Mouse (Mus musculus): ENCODE data around the gene Pla2g12a.

Gene Pla2g12a

DNA sequence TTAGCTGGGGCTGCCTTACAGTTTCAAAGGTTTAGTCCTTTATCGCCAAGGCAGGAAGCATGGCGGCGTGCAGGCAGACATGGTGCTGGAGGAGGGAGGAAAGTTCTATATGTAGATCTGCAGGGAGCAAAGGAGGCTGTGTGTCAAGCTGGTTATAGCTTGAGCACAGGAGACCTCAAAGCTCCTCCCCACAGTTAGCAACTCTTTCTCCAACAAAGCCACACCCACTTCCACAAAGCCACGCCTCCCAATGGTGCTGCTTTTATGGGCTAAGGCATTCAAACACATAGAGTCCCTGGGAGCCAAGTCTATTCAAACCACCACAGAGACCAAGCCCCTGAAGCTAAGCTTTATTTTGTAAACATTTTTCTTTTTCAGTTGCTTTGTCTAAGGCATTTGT lies 20.5 kb downstream of the Pla2g12a start:
- DNase-seq (ENCODE audit: low spot score in 2 of 2), result no peak

DNA sequence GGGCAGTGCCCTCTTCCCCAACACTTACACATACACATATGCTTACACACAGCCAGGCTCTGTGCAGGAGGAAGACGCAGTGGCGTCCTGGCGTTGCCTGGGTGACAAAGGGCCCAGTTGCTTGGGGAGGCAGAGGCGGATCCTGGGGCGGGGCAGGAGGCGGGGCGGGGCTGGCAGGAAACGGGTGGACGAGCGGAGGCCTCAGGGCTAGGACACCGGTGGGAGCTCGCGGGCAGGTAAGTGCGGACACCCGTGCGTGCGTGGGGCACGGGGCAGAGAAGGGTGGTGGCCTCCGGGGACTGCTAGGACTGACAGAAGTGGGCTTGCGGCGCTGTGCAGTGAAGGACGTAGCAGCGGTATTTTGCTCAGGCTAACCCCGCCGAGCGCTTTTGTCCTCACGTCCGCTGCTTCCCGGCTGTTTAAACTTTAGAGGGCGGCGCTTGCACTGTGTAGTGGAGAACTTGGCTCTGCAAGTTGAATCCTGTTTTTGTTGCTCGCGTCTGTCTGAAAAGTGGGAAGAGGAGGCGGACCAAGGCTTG lies 22.9 kb downstream of the Pla2g12a start, which contains the start of gene Casp6:
TSS of gene Casp6 (plus strand) at position 155 of the 539 bp plus-strand sequence.
- peak; percentile 34 to 37 for DNase-seq (ENCODE audit: low spot score in 2 of 2)

DNA sequence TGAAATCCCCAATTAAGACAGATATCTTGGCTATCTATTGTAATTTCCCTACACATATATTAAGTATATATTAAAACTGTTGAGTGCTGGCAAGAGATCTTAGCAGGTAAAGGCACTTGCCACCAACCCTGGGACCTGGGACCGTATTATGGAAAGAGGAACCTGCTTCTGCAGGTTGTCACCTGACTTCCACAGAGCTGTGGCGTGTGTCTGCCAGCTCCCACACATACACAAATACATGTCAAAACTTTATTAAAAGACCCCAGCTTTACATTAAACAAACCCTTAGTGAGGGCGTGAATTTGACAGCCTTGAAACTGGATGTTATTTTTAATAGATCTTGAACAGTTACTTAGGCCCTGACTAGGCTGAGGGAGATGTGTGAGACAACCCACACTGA lies 25.0 kb downstream of the Pla2g12a start:
- DNase-seq (ENCODE audit: low spot score in 2 of 2), result no peak

DNA sequence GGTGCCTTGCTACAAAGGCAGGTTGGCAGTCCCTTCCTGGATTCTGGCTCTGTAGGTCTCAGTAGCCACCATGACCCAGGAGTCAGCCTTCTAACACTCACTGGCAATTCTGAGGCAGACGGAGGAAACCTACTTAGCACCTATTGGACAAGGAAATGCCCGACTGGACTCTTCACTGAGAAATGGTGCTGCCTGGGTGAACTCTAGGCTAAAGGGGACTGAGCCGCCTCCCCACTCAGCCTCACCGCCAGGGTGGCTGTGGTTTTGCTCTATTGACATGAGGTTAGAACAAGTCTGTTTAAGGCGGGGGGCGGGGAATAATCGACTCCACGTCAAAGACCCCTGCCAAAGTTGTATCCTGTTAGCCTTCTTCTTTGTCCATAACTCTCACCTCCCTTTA lies 25.5 kb downstream of the Pla2g12a start:
- no peak for DNase-seq (ENCODE audit: low spot score in 2 of 2)

DNA sequence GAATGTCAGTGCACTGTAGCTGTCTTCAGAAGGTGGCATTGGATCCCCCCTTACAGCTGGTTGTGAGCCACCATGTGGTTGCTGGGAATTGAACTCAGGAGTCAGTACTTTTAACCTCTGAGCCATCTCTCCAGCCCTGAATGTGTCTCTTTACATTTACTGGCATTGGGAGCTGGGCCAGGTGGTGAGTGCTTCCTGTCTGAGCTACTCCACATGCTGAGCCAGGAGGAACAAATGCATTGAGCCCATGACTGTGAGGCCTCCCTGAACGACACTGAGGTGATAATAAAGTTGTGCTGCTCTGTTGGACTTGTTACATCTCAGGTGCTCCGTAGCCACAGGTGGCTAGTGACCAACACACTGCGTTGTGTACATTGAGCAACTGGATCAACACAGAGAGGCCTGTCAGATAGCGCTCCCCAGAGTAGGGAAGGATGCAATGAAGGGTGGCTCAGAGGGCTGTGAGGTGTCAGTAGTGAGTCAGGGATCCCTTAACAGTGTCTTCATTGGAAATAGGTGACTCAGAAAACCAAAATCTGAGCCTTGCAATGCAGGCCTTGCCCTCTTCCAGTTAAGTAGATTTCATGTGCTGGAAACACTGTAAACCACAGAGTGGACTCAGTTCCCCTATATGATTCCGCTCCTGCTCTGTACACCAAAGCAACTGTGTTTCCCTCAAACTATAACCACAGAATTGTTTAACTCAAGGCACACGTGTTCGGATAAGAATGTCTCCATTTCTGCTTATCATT lies 26.2 kb downstream of the Pla2g12a start:
- DNase-seq (ENCODE audit: low spot score in 2 of 2), result no peak

DNA sequence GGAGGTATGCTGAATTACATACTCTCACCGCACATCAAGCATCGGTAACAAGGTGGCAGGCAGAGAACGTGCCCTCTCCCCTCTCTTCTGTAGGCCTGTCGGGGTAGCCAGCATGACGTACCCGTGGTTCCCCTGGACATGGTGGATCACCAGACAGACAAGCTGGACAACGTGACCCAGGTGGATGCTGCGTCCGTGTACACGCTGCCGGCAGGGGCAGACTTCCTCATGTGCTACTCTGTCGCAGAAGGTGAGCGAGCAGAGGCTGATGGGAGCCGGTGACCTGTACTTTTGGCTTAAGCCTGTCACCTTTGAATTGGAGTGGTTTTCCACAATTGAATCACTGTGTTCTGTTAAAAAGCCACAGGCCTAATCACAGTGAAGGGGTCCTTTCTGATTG lies 33.6 kb downstream of the Pla2g12a start:
- DNase-seq (ENCODE audit: low spot score in 2 of 2), result no peak

DNA sequence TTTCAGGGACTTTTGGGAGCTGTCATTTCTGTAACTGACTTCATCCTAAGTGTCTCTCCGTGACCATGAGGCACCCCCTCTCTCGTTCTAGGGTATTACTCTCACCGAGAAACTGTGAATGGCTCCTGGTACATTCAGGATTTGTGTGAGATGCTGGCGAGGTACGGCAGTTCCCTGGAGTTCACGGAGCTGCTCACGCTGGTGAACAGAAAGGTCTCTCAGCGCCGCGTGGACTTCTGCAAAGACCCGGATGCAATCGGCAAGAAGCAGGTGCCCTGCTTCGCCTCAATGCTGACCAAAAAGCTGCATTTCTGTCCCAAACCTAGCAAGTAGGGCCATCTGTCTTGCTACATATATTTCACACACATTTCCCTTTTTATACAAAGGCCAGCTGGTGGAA lies 34.8 kb downstream of the Pla2g12a start:
- no peak for DNase-seq (ENCODE audit: low spot score in 2 of 2)

DNA sequence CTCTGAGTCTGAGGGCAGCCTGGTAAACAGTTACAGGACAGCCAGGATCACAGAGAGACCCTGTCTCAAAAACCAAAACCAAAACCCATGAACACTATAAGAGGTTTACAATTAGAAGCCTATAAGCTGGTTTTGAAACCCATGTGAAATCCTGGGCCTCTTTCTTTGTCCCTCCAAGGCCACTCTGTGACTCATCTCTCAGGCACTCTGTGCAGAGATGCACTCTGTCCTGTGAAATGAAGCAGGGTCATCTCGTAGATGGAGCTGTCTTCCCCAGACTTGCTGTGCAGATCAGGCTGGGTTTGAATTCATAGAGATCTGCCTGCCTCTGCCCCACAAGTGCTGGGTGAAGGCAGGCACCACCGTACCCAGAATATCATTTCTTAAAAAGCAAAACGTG lies 39.0 kb downstream of the Pla2g12a start:
- DNase-seq (ENCODE audit: low spot score in 2 of 2), result no peak

DNA sequence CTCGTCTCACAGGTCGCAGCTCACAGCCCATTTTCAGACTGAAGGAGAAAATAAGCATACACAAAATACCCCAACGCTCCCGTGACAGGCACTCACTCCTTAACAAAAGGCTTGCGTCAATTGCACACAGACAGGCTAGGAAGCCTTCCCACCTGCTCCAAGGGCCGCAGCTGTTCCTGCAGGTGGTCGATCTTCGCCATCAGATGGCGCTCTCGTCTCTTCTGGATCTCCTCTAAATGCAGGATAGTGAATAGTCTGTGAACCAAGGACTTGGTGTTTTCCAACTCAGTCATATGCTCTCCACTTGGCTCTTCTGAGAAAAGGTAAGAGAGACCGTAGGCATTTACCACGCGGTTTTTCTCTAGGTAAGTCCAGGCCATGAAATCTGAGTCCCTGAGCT lies 40.0 kb downstream of the Pla2g12a start:
- DNase-seq (ENCODE audit: low spot score in 2 of 2), result peak; percentile 56 to 74

DNA sequence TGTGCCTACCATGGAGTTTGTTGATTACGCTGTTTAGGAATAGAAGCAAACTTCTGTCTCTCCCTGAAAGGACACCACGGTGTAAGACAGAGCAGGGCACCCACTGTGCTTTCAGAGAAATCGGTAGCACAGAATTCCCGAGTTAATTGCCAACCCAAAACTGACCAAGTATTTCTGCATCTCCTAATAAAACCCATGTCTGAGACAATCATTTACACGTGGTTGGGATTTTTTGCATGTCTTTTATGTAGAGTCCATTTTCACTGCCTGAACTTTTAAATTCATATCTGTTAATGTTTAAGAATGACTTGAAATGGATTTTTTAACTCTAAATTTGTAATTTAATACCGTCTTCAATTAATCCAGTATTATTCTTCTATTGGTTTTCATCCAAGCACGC lies 45.2 kb downstream of the Pla2g12a start:
- no peak for DNase-seq (ENCODE audit: low spot score in 2 of 2)

DNA sequence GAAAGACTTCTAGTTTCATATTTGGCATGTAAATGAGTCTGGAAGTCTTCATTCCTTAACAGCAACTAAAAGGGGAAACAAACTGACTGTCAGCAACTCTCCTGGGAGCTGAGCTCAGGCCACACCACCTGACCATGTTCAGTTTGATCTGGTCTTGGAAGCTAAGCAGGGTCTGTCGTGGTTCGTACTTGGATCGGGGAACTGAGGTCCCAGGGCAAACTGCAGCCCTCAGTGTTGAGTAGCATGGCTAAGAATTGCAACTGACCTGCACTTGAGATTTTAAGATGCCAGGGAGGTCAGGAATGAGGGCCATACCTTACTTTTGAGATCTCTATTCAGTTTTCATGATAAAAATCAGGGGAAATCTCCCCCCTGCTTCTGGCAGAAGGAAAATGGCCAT lies 47.5 kb downstream of the Pla2g12a start:
- DNase-seq (ENCODE audit: low spot score in 2 of 2), result no peak

DNA sequence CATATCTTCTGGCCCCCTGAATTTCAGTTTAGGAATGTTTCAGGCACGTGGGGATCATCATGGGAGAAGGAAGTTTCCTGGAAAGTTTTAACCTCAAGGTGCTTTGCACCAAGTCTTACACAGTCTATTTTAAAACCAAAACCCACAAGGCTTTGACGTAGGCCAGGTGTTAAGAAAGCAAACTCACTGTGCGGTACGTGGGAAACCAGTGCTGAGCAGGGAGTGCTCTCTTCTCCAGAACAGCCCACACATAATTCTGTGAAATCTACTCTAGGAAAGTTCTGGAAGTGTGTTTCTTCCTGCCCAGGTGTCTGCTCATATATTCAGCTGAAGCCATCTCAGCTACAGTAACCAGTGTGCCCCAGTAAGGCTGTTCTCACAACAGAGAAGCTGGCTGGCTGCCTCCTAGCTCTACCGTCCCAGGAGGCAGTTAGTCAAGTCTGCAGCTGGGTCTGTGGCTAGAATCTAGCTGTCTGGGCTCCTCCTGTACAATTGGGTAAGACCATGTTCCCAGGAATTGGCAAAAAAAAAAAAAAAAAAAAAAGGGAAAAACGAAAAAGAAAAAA lies 51.9 kb downstream of the Pla2g12a start:
- peak; percentile 19 to 42 for DNase-seq (ENCODE audit: low spot score in 2 of 2)

DNA sequence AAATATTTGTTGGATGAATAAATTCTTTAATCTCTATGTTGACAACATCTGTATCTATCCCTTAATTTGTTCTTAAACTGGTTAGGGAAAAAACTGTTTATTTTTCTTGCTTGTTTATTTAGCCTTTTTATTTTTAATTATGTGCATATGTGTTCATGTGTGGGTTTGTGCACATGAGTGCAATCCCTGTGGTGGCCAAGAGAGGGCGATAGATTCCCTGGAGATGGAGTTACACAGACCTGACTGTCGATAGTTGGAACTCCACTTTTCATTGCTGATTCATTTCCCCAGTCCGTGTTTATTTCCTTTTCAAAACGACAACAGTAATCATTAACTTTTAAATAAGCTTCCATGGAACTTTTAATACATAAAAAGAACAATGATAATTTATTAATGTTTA lies 54.0 kb downstream of the Pla2g12a start:
- no peak for DNase-seq (ENCODE audit: low spot score in 2 of 2)

DNA sequence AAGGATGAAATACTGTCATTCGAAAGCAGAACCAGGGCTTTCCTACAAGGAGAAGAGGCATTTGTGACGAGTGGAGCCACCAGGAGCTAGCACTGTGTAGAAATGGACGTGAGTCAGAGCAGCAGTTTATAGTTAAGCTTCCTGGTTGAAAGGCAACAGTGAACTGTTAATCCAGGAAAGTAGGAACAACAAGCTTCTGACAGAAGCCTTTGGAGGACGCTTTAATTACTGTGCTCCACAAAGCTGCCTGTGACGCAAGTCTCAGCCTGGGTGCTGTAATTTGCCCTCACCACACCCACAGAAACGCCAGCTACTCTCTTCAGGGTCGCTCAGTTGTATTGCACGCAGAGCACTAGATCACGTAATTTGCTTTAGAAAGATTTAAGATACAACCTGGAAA lies 58.2 kb downstream of the Pla2g12a start:
- DNase-seq (ENCODE audit: low spot score in 2 of 2), result no peak

DNA sequence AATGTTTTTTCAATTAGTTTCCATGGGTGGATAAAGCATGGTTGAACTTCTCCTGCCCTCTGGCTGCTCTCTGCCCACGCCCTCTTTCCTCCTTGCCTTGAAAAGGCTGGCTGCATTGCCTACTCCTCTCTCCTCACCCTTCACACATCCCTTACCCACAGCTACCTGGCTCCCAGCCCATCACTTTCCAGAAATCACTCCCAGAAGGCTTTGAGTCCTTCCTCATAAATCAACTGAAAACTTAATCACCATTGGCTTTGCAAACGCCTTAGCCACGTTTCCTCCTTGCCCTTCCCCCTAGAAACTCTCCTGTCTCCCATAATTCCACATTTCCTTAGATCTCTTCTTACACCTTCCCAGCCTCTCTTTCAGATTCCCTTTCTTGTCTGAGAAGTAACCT lies 59.4 kb downstream of the Pla2g12a start:
- no peak for DNase-seq (ENCODE audit: low spot score in 2 of 2)

DNA sequence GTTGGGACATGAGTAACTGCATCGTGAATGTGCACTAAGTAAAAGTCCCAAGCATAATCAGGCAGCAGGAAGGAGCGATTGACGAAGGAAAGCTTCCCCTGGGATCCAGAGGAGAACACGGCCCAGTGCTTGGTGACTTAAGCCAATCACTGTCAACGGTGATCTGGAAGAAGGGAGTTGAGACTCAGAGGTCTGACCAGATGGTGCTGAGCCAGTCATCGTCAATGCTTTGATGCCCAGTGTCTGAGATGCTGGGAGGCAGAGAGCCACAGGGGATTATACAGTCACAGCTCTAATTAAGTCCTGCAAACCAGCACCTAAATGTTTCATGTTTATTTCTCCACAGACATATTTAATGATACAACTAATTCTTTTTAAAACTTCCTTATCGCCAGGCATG lies 60.7 kb downstream of the Pla2g12a start:
- no peak for DNase-seq (ENCODE audit: low spot score in 2 of 2)

DNA sequence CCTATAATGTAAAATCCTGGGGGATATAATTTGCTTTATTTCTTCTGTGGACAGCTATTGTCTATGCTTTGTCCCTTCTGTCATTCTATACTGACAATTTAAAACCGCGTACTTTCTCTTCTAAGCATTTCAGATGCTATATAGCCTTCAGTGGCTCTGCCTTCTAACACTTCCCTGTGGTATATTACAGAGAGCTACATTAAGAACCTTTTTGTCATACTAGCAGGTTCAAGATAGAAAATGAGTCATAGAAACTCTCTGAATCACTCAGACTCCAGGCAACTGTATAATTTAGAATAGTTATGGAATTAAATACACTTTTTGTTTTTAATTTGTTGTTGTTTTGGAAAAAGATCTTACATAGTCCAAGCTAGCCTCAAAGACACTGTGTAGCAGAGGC lies 62.4 kb downstream of the Pla2g12a start:
- DNase-seq (ENCODE audit: low spot score in 2 of 2), result no peak

DNA sequence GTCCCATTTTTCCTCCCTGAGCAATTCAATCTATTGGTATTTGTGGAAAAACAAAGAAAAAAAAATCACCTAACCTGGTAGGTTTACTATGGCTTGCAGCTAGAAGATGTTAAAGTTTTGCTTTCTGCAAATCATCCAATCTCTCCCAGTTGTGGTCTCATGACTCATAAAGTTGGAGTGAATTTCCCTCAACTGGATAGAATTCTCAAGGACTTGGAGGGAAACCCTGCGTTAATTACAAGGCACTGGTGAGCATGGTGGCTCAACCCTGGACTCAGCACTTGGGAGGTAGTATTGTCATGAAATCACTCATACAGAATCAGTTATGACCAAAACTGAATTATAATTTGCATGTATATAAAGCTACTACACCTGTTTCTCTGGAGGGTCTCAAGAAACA lies 62.9 kb downstream of the Pla2g12a start:
- DNase-seq (ENCODE audit: low spot score in 2 of 2), result no peak

DNA sequence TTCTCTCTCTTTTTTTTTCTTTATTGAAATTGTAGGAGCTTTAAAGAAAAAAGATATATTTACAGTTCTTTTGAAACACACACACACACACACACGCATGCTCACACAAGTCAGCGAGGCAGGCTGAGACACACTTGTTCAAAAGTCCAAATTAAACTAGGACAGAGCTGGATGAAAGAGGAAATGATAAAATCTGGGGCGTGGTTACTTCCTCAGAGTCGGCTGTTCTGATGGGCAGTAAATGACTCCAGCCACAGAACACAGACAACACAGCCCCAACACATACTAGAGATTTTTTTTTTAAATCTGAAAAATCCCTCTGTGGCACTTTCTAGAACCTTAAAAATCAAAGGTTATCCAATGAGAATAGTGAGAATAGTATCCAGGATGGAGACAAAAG lies 65.4 kb downstream of the Pla2g12a start:
- DNase-seq (ENCODE audit: low spot score in 2 of 2), result no peak

Measured in right cerebral cortex, postnatal 36 days (tissue).